Mouse (Mus musculus) activated CD4-positive, CD25-positive, alpha-beta regulatory T cell, adult 4 months (primary cell): ENCODE data around the gene Rfc5. TPM values are rescaled to one million over a fixed set of nuclear protein-coding genes. Genes with fewer than 3 reads are reported as not detected.
"Not testable (repeated sequence)": the region's sequence is repeated elsewhere in the genome, so short reads cannot be mapped to it uniquely, and the experiment has no call there.

Experiments
- ATAC-seq: one replicate; pipeline ENCODE4 v1.8.0; 2017
- polyA plus RNA-seq, 2 experiments: library from polyadenylated mRNA; unstranded; fragments of 100-300 nt; shearing (Covaris generic); gene quantifications; one replicate each; pipeline ENCODE4 v1.2.1; 2017

Rfc5 gene
- polyA plus RNA-seq = 10 to 100 TPM; 32.2 to 35.6 TPM

GRCm38 (mm10) chr5:117388877-117389276, at the start of gene Rfc5:
TSS of gene Rfc5 (minus strand) at chr5:117389047.
- ATAC-seq = peak; percentile 99

- not testable (repeated sequence) for ATAC-seq
Observed at GRCm38 (mm10) chr5:117433501-117433900, 44.7 kb upstream of the Rfc5 start.

- no peak for ATAC-seq
Observed at GRCm38 (mm10) chr5:117417442-117417841, 28.6 kb upstream of the Rfc5 start.

GRCm38 (mm10) chr5:117415011-117415912, 26.4 kb upstream of the Rfc5 start:
- ATAC-seq = no peak

GRCm38 (mm10) chr5:117414611-117415010, 25.8 kb upstream of the Rfc5 start:
- ATAC-seq = no peak

- no peak for ATAC-seq
Observed at GRCm38 (mm10) chr5:117413507-117414501, 25.0 kb upstream of the Rfc5 start, which contains the start of gene Ksr2. TSS of gene Ksr2 (plus strand) at chr5:117414000.

- no peak for ATAC-seq
Observed at GRCm38 (mm10) chr5:117409369-117409768, 20.5 kb upstream of the Rfc5 start.

- no peak for ATAC-seq
Observed at GRCm38 (mm10) chr5:117408216-117408615, 19.4 kb upstream of the Rfc5 start.

- ATAC-seq = not testable (repeated sequence)
Observed at GRCm38 (mm10) chr5:117404671-117405070, 15.8 kb upstream of the Rfc5 start.

- no peak for ATAC-seq
Observed at GRCm38 (mm10) chr5:117403609-117404008, 14.8 kb upstream of the Rfc5 start.

GRCm38 (mm10) chr5:117399281-117399680, 10.4 kb upstream of the Rfc5 start:
- no peak for ATAC-seq

GRCm38 (mm10) chr5:117398007-117398550, 9.2 kb upstream of the Rfc5 start:
- ATAC-seq = no peak

- no peak for ATAC-seq
Observed at GRCm38 (mm10) chr5:117397371-117397770, 8.5 kb upstream of the Rfc5 start.

- ATAC-seq = no peak
Observed at GRCm38 (mm10) chr5:117396596-117397014, 7.8 kb upstream of the Rfc5 start.

- ATAC-seq = no peak
Observed at GRCm38 (mm10) chr5:117395834-117396233, 7.0 kb upstream of the Rfc5 start.

- no peak for ATAC-seq
Observed at GRCm38 (mm10) chr5:117390895-117391294, 2.0 kb upstream of the Rfc5 start.

GRCm38 (mm10) chr5:117388296-117388751, 523 bp downstream of the Rfc5 start:
- peak; percentile 13 for ATAC-seq

GRCm38 (mm10) chr5:117383198-117383597, 5.6 kb downstream of the Rfc5 start:
- no peak for ATAC-seq

GRCm38 (mm10) chr5:117381785-117382184, 7.1 kb downstream of the Rfc5 start:
- ATAC-seq = no peak

GRCm38 (mm10) chr5:117380199-117380598, 8.6 kb downstream of the Rfc5 start:
- ATAC-seq = no peak

GRCm38 (mm10) chr5:117377731-117378130, 11.1 kb downstream of the Rfc5 start:
- ATAC-seq = not testable (repeated sequence)

GRCm38 (mm10) chr5:117376331-117376761, 12.5 kb downstream of the Rfc5 start:
- no peak for ATAC-seq
